Mouse (Mus musculus) brain, embryonic 14.5 days (tissue): ENCODE measurements around the gene Ptprk.

Experiments used
- CTCF ChIP-seq: fragments of 200-500 bp; IDR thresholded peaks from 2 replicates; pipeline ENCODE4 v1.5.1; 2012; ENCODE audit warnings: inconsistent platforms, mild to moderate bottlenecking, moderate library complexity, borderline replicate concordance; ENCODE audit not compliant: insufficient read depth, insufficient read length; ENCODE audit errors: extremely low read depth
- POLR2A ChIP-seq: fragments of 200-500 bp; IDR thresholded peaks from 2 replicates; pipeline ENCODE4 v1.6.1; 2012; ENCODE audit warnings: mild to moderate bottlenecking, inconsistent platforms, borderline replicate concordance; ENCODE audit not compliant: poor library complexity, insufficient read depth, insufficient read length, severe bottlenecking; ENCODE audit errors: extremely low read depth

GRCm38 (mm10) chr10:28225536-28226075, 151.0 kb downstream of the Ptprk start:
- TF ChIP-seq CTCF (no peak), POLR2A (no peak)
